Mouse (Mus musculus) MEL (cell line): ENCODE data around the gene Cd48. TPM values are rescaled to one million over a fixed set of nuclear protein-coding genes. Genes with fewer than 3 reads are reported as not detected.

ENCODE experiments used
- DNase-seq: peaks from one replicate; pipeline ENCODE4 v3.0.0; 2011; ENCODE audit warnings: low read depth, low spot score
- H3K27ac ChIP-seq: 2 replicates; pipeline ENCODE4 v1.5.1; 2012; ENCODE audit warnings: low read depth, mild to moderate bottlenecking, control low read depth, low read length, moderate library complexity; ENCODE audit not compliant: control insufficient read depth
- H3K27me3 ChIP-seq, 2 experiments: fragments of 150-350 bp in 1 of 2; sonication (generic) in 1 of 2; 2 replicates each; pipeline ENCODE4 v1.6.1; 2012; ENCODE audit warnings: low read length in 2 of 2, mild to moderate bottlenecking in 2 of 2, improper control_type of control experiment in 1 of 2, moderate library complexity in 1 of 2; ENCODE audit not compliant: insufficient read depth in 2 of 2, control insufficient read depth in 1 of 2
- H3K36me3 ChIP-seq, 2 experiments: 2 replicates each; pipeline ENCODE4 v1.6.1; 2012 to 2014; ENCODE audit warnings: low read length in 2 of 2, improper control_type of control experiment in 1 of 2, inconsistent platforms in 1 of 2, mild to moderate bottlenecking in 1 of 2; ENCODE audit not compliant: insufficient read depth in 2 of 2, control insufficient read depth in 1 of 2
- H3K4me1 ChIP-seq, 2 experiments: fragments of 150-350 bp in 1 of 2; sonication (generic) in 1 of 2; 2 replicates each; pipeline ENCODE4 v1.6.1; 2012; ENCODE audit warnings: low read length in 2 of 2, improper control_type of control experiment in 1 of 2, mild to moderate bottlenecking in 1 of 2; ENCODE audit not compliant: insufficient read depth in 2 of 2, control insufficient read depth in 1 of 2
- H3K4me3 ChIP-seq, 2 experiments: fragments of 150-350 bp in 1 of 2; sonication (generic) in 1 of 2; 2 replicates each; pipeline ENCODE4 v1.5.1; 2012; ENCODE audit warnings: low read depth in 2 of 2, low read length in 2 of 2, mild to moderate bottlenecking in 2 of 2, moderate library complexity in 2 of 2, control low read depth in 1 of 2, improper control_type of control experiment in 1 of 2; ENCODE audit not compliant: control insufficient read depth in 1 of 2, insufficient read depth in 1 of 2
- H3K79me2 ChIP-seq: 2 replicates; pipeline ENCODE4 v1.6.1; 2012; ENCODE audit warnings: mild to moderate bottlenecking, low read length, moderate library complexity; ENCODE audit not compliant: control insufficient read depth, poor library complexity, insufficient read depth
- H3K9ac ChIP-seq: 2 replicates; pipeline ENCODE4 v1.6.1; 2012; ENCODE audit warnings: low read depth, mild to moderate bottlenecking, control low read depth, low read length, moderate library complexity; ENCODE audit not compliant: control insufficient read depth, poor library complexity, severe bottlenecking
- H3K9me3 ChIP-seq: fragments of 150-350 bp; sonication (generic); replicated peaks from 2 replicates; pipeline ENCODE4 v1.6.1; 2012; ENCODE audit warnings: mild to moderate bottlenecking, low read length, improper control_type of control experiment, moderate library complexity; ENCODE audit not compliant: insufficient read depth
- BHLHE40 ChIP-seq: IDR thresholded peaks from 2 replicates; pipeline ENCODE4 v1.6.1; 2012; ENCODE audit warnings: low read depth, mild to moderate bottlenecking, inconsistent platforms, low read length, improper control_type of control experiment, borderline replicate concordance
- CHD1 ChIP-seq: IDR thresholded peaks from 2 replicates; pipeline ENCODE4 v1.6.1; 2012; ENCODE audit warnings: low read depth, mild to moderate bottlenecking, inconsistent platforms, low read length, improper control_type of control experiment
- CHD2 ChIP-seq: IDR thresholded peaks from 2 replicates; pipeline ENCODE4 v1.6.1; 2011; ENCODE audit warnings: low read length, improper control_type of control experiment
- CTCF ChIP-seq, 3 experiments: IDR thresholded peaks in 2 of 3; conservative IDR thresholded peaks in 1 of 3; 2 replicates each; pipeline ENCODE4 v1.5.1; 2011 to 2012; ENCODE audit warnings: low read length in 3 of 3, low read depth in 2 of 3, mild to moderate bottlenecking in 2 of 3, improper control_type of control experiment in 1 of 3, inconsistent platforms in 1 of 3, mixed read lengths in 1 of 3, moderate library complexity in 1 of 3; ENCODE audit not compliant: control insufficient read depth in 1 of 3, insufficient read depth in 1 of 3, poor library complexity in 1 of 3, severe bottlenecking in 1 of 3
- E2F4 ChIP-seq: IDR thresholded peaks from 2 replicates; pipeline ENCODE4 v1.6.1; 2011; ENCODE audit warnings: low read depth, low read length, improper control_type of control experiment, borderline replicate concordance
- ELF1 ChIP-seq: IDR thresholded peaks from 2 replicates; pipeline ENCODE4 v1.6.1; 2014; ENCODE audit warnings: low read depth, mild to moderate bottlenecking, inconsistent platforms, low read length, improper control_type of control experiment, moderate library complexity
- EP300 ChIP-seq, 2 experiments: IDR thresholded peaks; 2 replicates each; pipeline ENCODE4 v1.6.1; 2011; ENCODE audit warnings: improper control_type of control experiment in 2 of 2, low read length in 2 of 2, low read depth in 1 of 2, mild to moderate bottlenecking in 1 of 2
- ETS1 ChIP-seq: IDR thresholded peaks from 2 replicates; pipeline ENCODE4 v1.6.1; 2012; ENCODE audit warnings: low read depth, mild to moderate bottlenecking, inconsistent platforms, low read length, improper control_type of control experiment, moderate library complexity
- GABPA ChIP-seq: IDR thresholded peaks from 2 replicates; pipeline ENCODE4 v1.6.1; 2012; ENCODE audit warnings: low read depth, mild to moderate bottlenecking, inconsistent platforms, low read length, improper control_type of control experiment, moderate library complexity
- GATA1 ChIP-seq: IDR thresholded peaks from 2 replicates; pipeline ENCODE4 v1.6.1; 2011; ENCODE audit warnings: low read depth, low read length, improper control_type of control experiment
- HCFC1 ChIP-seq: IDR thresholded peaks from 2 replicates; pipeline ENCODE4 v1.6.1; 2012; ENCODE audit warnings: low read depth, mild to moderate bottlenecking, inconsistent platforms, low read length, improper control_type of control experiment, moderate library complexity
- JUND ChIP-seq: IDR thresholded peaks from 2 replicates; pipeline ENCODE4 v1.6.1; 2011; ENCODE audit warnings: low read depth, mild to moderate bottlenecking, improper control_type of control experiment, low read length
- KAT2A ChIP-seq: conservative IDR thresholded peaks from 2 replicates; pipeline ENCODE4 v1.6.1; 2012; ENCODE audit warnings: low read depth, low read length, improper control_type of control experiment, inconsistent platforms
- MAFK ChIP-seq: IDR thresholded peaks from 2 replicates; pipeline ENCODE4 v1.6.1; 2011; ENCODE audit warnings: low read depth, mild to moderate bottlenecking, low read length, improper control_type of control experiment, borderline replicate concordance
- MAX ChIP-seq: IDR thresholded peaks from 2 replicates; pipeline ENCODE4 v1.6.1; 2011; ENCODE audit warnings: low read length, improper control_type of control experiment
- MAZ ChIP-seq: IDR thresholded peaks from 2 replicates; pipeline ENCODE4 v1.6.1; 2012; ENCODE audit warnings: low read depth, mild to moderate bottlenecking, inconsistent platforms, low read length, improper control_type of control experiment
- MEF2A ChIP-seq: IDR thresholded peaks from 2 replicates; pipeline ENCODE4 v1.6.1; 2014; ENCODE audit warnings: low read depth, mild to moderate bottlenecking, inconsistent platforms, low read length, improper control_type of control experiment; ENCODE audit not compliant: poor library complexity, insufficient replicate concordance, severe bottlenecking; ENCODE audit errors: extremely low read depth
- MXI1 ChIP-seq: IDR thresholded peaks from 2 replicates; pipeline ENCODE4 v1.6.1; 2011; ENCODE audit warnings: mild to moderate bottlenecking, low read depth, low read length, improper control_type of control experiment
- MYB ChIP-seq: IDR thresholded peaks from 2 replicates; pipeline ENCODE4 v1.6.1; 2011; ENCODE audit warnings: mild to moderate bottlenecking, low read depth, low read length, improper control_type of control experiment
- MYC ChIP-seq: IDR thresholded peaks from 2 replicates; pipeline ENCODE4 v1.6.1; 2011; ENCODE audit warnings: low read depth, mild to moderate bottlenecking, low read length, improper control_type of control experiment, moderate library complexity
- NELFE ChIP-seq: IDR thresholded peaks from 2 replicates; pipeline ENCODE4 v1.6.1; 2011; ENCODE audit warnings: low read depth, low read length, improper control_type of control experiment
- NRF1 ChIP-seq: IDR thresholded peaks from 2 replicates; pipeline ENCODE4 v1.6.1; 2014; ENCODE audit warnings: low read depth, mild to moderate bottlenecking, inconsistent platforms, low read length, improper control_type of control experiment, moderate library complexity; ENCODE audit not compliant: poor library complexity, insufficient read depth, severe bottlenecking
- POLR2A ChIP-seq, 2 experiments: IDR thresholded peaks; 2 replicates each; pipeline ENCODE4 v1.6.1; 2011 to 2012; ENCODE audit warnings: low read length in 2 of 2, mild to moderate bottlenecking in 2 of 2, control low read depth in 1 of 2, improper control_type of control experiment in 1 of 2, low read depth in 1 of 2, moderate library complexity in 1 of 2; ENCODE audit not compliant: control insufficient read depth in 1 of 2, insufficient read depth in 1 of 2, poor library complexity in 1 of 2
- POLR2AphosphoS2 ChIP-seq: IDR thresholded peaks from 2 replicates; pipeline ENCODE4 v1.6.1; 2011; ENCODE audit warnings: low read length, improper control_type of control experiment
- POLR2AphosphoS5 ChIP-seq: IDR thresholded peaks from 2 replicates; pipeline ENCODE4 v1.6.1; 2012; ENCODE audit warnings: low read depth, borderline replicate concordance, mild to moderate bottlenecking, inconsistent platforms, low read length, moderate library complexity, mixed read lengths
- RAD21 ChIP-seq: IDR thresholded peaks from 2 replicates; pipeline ENCODE4 v1.6.1; 2011; ENCODE audit warnings: mild to moderate bottlenecking, low read depth, low read length, improper control_type of control experiment
- RCOR1 ChIP-seq: IDR thresholded peaks from 2 replicates; pipeline ENCODE4 v1.6.1; 2012; ENCODE audit warnings: low read depth, mild to moderate bottlenecking, inconsistent platforms, low read length, improper control_type of control experiment
- SIN3A ChIP-seq: IDR thresholded peaks from 2 replicates; pipeline ENCODE4 v1.6.1; 2012; ENCODE audit warnings: low read length, improper control_type of control experiment, inconsistent platforms
- SMC3 ChIP-seq: IDR thresholded peaks from 2 replicates; pipeline ENCODE4 v1.6.1; 2011; ENCODE audit warnings: low read depth, low read length, improper control_type of control experiment
- TAL1 ChIP-seq: IDR thresholded peaks from 2 replicates; pipeline ENCODE4 v1.6.1; 2012; ENCODE audit warnings: mild to moderate bottlenecking, inconsistent platforms, low read length, moderate library complexity, mixed read lengths
- TCF12 ChIP-seq: IDR thresholded peaks from 2 replicates; pipeline ENCODE4 v1.6.1; 2014; ENCODE audit warnings: low read depth, mild to moderate bottlenecking, inconsistent platforms, low read length, improper control_type of control experiment, moderate library complexity
- UBTF ChIP-seq: IDR thresholded peaks from 2 replicates; pipeline ENCODE4 v1.6.1; 2012; ENCODE audit warnings: low read depth, mild to moderate bottlenecking, inconsistent platforms, low read length, improper control_type of control experiment, moderate library complexity, borderline replicate concordance; ENCODE audit not compliant: insufficient read depth
- USF1 ChIP-seq: IDR thresholded peaks from 2 replicates; pipeline ENCODE4 v1.6.1; 2014; ENCODE audit warnings: low read depth, mild to moderate bottlenecking, inconsistent platforms, low read length, improper control_type of control experiment, moderate library complexity
- USF2 ChIP-seq, 2 experiments: IDR thresholded peaks; 2 replicates each; pipeline ENCODE4 v1.6.1; 2011 to 2012; ENCODE audit warnings: improper control_type of control experiment in 2 of 2, low read length in 2 of 2, borderline replicate concordance in 1 of 2, inconsistent platforms in 1 of 2, low read depth in 1 of 2, mild to moderate bottlenecking in 1 of 2; ENCODE audit not compliant: insufficient read depth in 1 of 2
- ZKSCAN1 ChIP-seq: IDR thresholded peaks from 2 replicates; pipeline ENCODE4 v1.6.1; 2012; ENCODE audit warnings: low read depth, mild to moderate bottlenecking, inconsistent platforms, low read length, improper control_type of control experiment, moderate library complexity
- ZMIZ1 ChIP-seq: IDR thresholded peaks from 2 replicates; pipeline ENCODE4 v1.6.1; 2012; ENCODE audit warnings: low read depth, mild to moderate bottlenecking, inconsistent platforms, low read length, improper control_type of control experiment, moderate library complexity
- ZNF384 ChIP-seq: IDR thresholded peaks from 2 replicates; pipeline ENCODE4 v1.6.1; 2012; ENCODE audit warnings: low read depth, mild to moderate bottlenecking, inconsistent platforms, low read length, improper control_type of control experiment
- polyA plus RNA-seq, 2 experiments: library from polyadenylated mRNA; stranded (reverse) in 1 of 2; unstranded in 1 of 2; fragments of >175 nt in 1 of 2; fragments of >200 nt in 1 of 2; gene quantifications; 2 replicates each; pipeline versions ENCODE4 v1.2.1 to v1.2.4; 2012; ENCODE audit warnings: low replicate concordance in 2 of 2, low read depth in 1 of 2; ENCODE audit not compliant: insufficient read length in 2 of 2, insufficient read depth in 1 of 2, missing spikeins in 1 of 2
- total RNA-seq: library from RNA; depleted of rRNA; stranded (reverse); fragments of 300-350 nt; gene quantifications from 2 replicates; pipeline ENCODE4 v1.2.3, GENCODE M21; 2012

The Cd48 gene
- total and polyA plus RNA-seq, 3 experiments, result 64.6 to 84.6 TPM; not detected in 1

DNA sequence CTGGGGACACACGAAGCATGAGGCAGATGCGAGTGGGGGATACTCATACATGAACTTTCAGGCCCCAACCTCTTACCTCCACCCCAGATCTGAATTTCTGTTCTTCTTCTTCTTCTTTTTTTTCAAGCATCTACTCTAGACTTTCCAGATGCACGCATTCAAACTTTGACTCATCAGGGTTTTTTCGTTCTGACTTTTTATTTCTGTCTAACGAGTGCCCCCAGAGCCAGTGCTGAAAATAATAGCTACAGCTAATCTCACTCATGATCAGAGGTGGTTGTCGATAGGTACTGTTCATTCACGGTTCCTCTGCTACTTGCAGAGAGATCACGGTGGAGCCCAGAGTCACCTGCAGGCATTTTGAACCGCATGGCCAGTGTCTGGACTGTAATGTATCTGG, 3.1 kb downstream of the Cd48 start:
- H3K36me3 ChIP-seq, result peaks cover 0 to 53% of the 10 kb centered on the region in 2 experiments; a peak in 3 of 4 replicates
- peaks cover 20 to 37% of the 10 kb centered on the region in 2 experiments for H3K4me1 ChIP-seq
- peak overlapping the region; percentile 15 to 19; a peak in 2 of 4 replicates for H3K4me3 ChIP-seq
- peak overlapping the region; percentile 82 for H3K27ac ChIP-seq
- peak; percentile 63 for DNase-seq
- no peaks in the 10 kb centered on the region for H3K9me3 ChIP-seq
- H3K9ac ChIP-seq, result peak overlapping the region; percentile 54
- H3K27me3 ChIP-seq, result no peaks in the 10 kb centered on the region
- peaks cover 35% of the 10 kb centered on the region for H3K79me2 ChIP-seq
- TF ChIP-seq NRF1 (no peak), MYB (0 out of 2 replicates have a peak, but pooled peaks have one; percentile 6), POLR2A (IDR thresholded peaks at IDR 0.05; ENCODE audit: control insufficient read depth in 1 of 2, insufficient read depth in 1 of 2, low read depth in 1 of 2, low read length in 2 of 2, poor library complexity in 1 of 2) (no peak), MXI1 (peak; percentile 58; the same call in 1 of the 2 replicates), UBTF (no peak), HCFC1 (no peak), ZNF384 (peak; percentile 72), GABPA (no peak), CHD1 (no peak), MEF2A (no peak), MYC (0 out of 2 replicates have a peak, but pooled peaks have one; percentile 51), EP300 (IDR thresholded peaks at IDR 0.05; ENCODE audit: low read depth in 1 of 2, low read length in 2 of 2) (peak; percentile 49 to 58; a peak in 3 of 4 replicates), KAT2A (no peak), NELFE (no peak), USF2 (IDR thresholded peaks at IDR 0.05; ENCODE audit: borderline replicate concordance in 1 of 2, insufficient read depth in 1 of 2, low read depth in 1 of 2, low read length in 2 of 2) (no peak), GATA1 (peak; percentile 61), MAFK (no peak), POLR2AphosphoS2 (no peak), RAD21 (no peak), POLR2AphosphoS5 (no peak), MAX (no peak), ELF1 (no peak), RCOR1 (no peak), SIN3A (peak; percentile 47), ZMIZ1 (no peak), BHLHE40 (peak; percentile 25; the same call in 1 of the 2 replicates), SMC3 (no peak), CTCF (IDR thresholded peaks at IDR 0.05 in 2 of 3, conservative IDR thresholded peaks at IDR 0.05 in 1 of 3; ENCODE audit: control insufficient read depth in 1 of 3, insufficient read depth in 1 of 3, low read depth in 2 of 3, low read length in 3 of 3, poor library complexity in 1 of 3, severe bottlenecking in 1 of 3) (no peak), TCF12 (peak; percentile 46; the same call in 1 of the 2 replicates), TAL1 (no peak), ZKSCAN1 (no peak), ETS1 (peak; percentile 50; the same call in 1 of the 2 replicates), CHD2 (no peak), USF1 (no peak), MAZ (no peak), E2F4 (no peak), JUND (peak; percentile 16; the same call in 1 of the 2 replicates)
